Mouse (Mus musculus) hindbrain, postnatal 0 days (tissue): ENCODE results near the gene Cmip. TPM values are rescaled to one million over a fixed set of nuclear protein-coding genes. Genes with fewer than 3 reads are reported as not detected.

ENCODE experiments used
- ATAC-seq: fragments of 200-750 bp; cut with Nextera tagmentation; 2 replicates; pipeline ENCODE4 v1.8.0; 2017; ENCODE audit warnings: mild to moderate bottlenecking, moderate TSS enrichment, moderate library complexity
- DNase-seq: peaks from one replicate; pipeline ENCODE4 v3.0.0-alpha.2; 2015; ENCODE audit warnings: low spot score
- H3K27ac ChIP-seq: fragments of 300-500 bp; sonication (generic); 2 replicates; pipeline ENCODE4 v1.5.1; 2014; ENCODE audit warnings: mild to moderate bottlenecking
- H3K27me3 ChIP-seq: fragments of 300-500 bp; sonication (generic); 2 replicates; pipeline ENCODE4 v1.6.1; 2014; ENCODE audit warnings: low read length, mixed read lengths; ENCODE audit not compliant: insufficient read depth
- H3K36me3 ChIP-seq: fragments of 300-500 bp; sonication (generic); 2 replicates; pipeline ENCODE4 v1.6.1; 2014; ENCODE audit warnings: low read length, mixed read lengths; ENCODE audit not compliant: insufficient read depth
- H3K4me1 ChIP-seq: fragments of 300-500 bp; sonication (generic); 2 replicates; pipeline ENCODE4 v1.6.1; 2014; ENCODE audit warnings: antibody characterized with exemption, low read length, mixed read lengths; ENCODE audit not compliant: insufficient read depth
- H3K4me2 ChIP-seq: fragments of 300-500 bp; sonication (generic); 2 replicates; pipeline ENCODE4 v1.6.1; 2014; ENCODE audit warnings: low read depth, mild to moderate bottlenecking, low read length, moderate library complexity, mixed read lengths
- H3K4me3 ChIP-seq: fragments of 300-500 bp; sonication (generic); 2 replicates; pipeline ENCODE4 v1.5.1; 2014; ENCODE audit warnings: low read length
- H3K9ac ChIP-seq: fragments of 300-500 bp; sonication (generic); replicated peaks from 2 replicates; pipeline ENCODE4 v1.6.1; 2014; ENCODE audit warnings: mild to moderate bottlenecking, low read length, moderate library complexity, mixed read lengths
- H3K9me3 ChIP-seq: fragments of 300-500 bp; sonication (generic); 2 replicates; pipeline ENCODE4 v1.6.1; 2016; ENCODE audit warnings: low read length, mixed read lengths
- CTCF ChIP-seq: IDR thresholded peaks from 2 replicates; pipeline ENCODE4 v1.5.1; 2016; ENCODE audit warnings: antibody characterized with exemption, control low read depth, low read depth
- WGBS: fragments of 180-500 bp; shearing (Covaris S2); extraction: QIAGEN DNeasy Blood & Tissue Kit; methylation state at CpG from one replicate; pipeline ENCODE4 v1.1.7; 2014; 5-methylcytosine and 5-hydroxymethylcytosine counted together
- polyA plus RNA-seq: library from polyadenylated mRNA; unstranded; fragments of >200 nt; fragmentation: Nextera tagmentation; extraction: Ambion mirVana; gene quantifications from 2 replicates; pipeline ENCODE4 v1.2.1, GENCODE M21; 2015
- total RNA-seq: library from RNA; depleted of rRNA; stranded (reverse); fragments of >200 nt; gene quantifications from 2 replicates; pipeline ENCODE4 v1.2.3, GENCODE M21; 2014

The Cmip gene
- total and polyA plus RNA-seq, 2 experiments from 2014 or later, result 163 to 230 TPM

DNA sequence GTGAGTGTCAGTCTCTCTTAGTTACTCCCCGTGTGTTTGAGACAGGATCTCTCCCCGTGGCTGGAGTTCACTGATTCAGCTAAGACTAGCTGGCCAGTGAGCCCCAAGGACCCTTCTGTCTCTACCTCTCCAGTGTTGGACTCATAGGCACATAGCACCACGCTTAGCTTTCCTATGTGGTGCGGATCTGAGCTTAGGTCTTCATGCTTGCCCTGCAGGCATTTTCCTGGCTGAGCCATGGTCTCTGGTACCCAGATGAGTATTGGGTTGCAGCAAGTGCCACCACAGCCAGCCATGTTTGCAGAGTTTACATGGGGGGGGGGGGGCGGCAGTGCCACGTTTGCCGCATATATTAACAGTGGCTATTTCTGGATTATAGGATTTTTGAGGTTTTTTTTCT, 151.8 kb downstream of the Cmip start:
- DNase-seq (no peak), ATAC-seq (no peak)
- H3K4me2 ChIP-seq, result no peak overlapping the region
- no peak for TF ChIP-seq CTCF
- no peak overlapping the region for H3K9ac ChIP-seq
- peaks cover 7% of the 10 kb centered on the region; the same call in 1 of the 2 replicates for H3K4me1 ChIP-seq
- no peak overlapping the region for H3K27ac ChIP-seq
- H3K36me3 ChIP-seq, result no peaks in the 10 kb centered on the region
- no peaks in the 10 kb centered on the region for H3K27me3 ChIP-seq
- 76% methylated on average over 7 of the region's 7 CpGs for whole genome bisulfite sequencing
- H3K4me3 ChIP-seq, result no peak overlapping the region
- H3K9me3 ChIP-seq, result no peaks in the 10 kb centered on the region

DNA sequence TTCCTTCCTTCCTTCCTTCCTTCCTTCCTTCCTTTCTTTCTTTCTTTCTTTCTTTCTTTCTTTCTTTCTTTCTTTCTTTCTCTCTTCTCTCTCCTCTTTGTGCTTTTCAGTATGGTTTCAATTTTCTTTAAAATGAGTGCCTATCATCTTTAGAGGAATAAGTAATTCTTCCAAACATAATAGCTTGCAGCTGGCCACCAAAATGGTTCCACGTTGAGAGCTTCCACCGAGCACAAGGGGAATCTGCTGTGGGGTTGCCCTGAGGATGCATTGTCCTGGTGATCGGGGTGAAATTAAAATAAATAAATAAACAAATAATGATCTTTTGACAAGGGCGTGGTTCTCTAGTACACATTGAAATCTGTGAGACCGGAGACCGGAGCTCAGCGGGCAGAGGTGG, 152.2 kb downstream of the Cmip start:
- ATAC-seq (no peak), DNase-seq (no peak)
- H3K9me3 ChIP-seq, result no peaks in the 10 kb centered on the region
- no peaks in the 10 kb centered on the region for H3K27me3 ChIP-seq
- H3K9ac ChIP-seq, result no peak overlapping the region
- H3K27ac ChIP-seq, result no peak overlapping the region
- TF ChIP-seq CTCF, result no peak
- H3K4me1 ChIP-seq, result peaks cover 2% of the 10 kb centered on the region; the same call in 1 of the 2 replicates
- H3K4me2 ChIP-seq, result no peak overlapping the region
- WGBS, result 72% methylated on average over 7 of the region's 7 CpGs
- no peak overlapping the region for H3K4me3 ChIP-seq
- no peaks in the 10 kb centered on the region for H3K36me3 ChIP-seq

DNA sequence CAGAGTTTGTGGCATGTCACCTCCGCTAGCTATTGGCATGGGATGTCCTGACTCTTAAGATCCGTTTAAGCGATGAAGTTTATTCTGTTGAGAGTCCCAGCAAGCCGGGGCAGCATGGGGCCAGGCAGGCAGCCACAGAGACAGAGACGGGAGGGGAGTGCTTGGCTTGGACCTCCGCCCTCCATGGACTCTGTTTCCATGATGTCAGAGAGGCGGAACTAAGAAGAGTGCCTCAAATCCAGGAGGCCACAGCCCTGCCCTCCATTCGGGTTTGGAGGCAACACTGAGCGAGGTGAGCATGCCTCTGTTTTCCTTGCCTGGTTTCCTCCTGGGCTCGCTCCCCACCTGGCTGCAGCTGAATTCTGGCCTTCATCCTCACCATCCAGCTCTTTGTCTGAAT, 153.5 kb downstream of the Cmip start:
- Histone ChIP-seq H3K4me1 (no peaks in the 10 kb centered on the region), H3K36me3 (no peaks in the 10 kb centered on the region), H3K27ac (no peak overlapping the region), H3K27me3 (no peaks in the 10 kb centered on the region), H3K9ac (no peak overlapping the region), H3K9me3 (no peaks in the 10 kb centered on the region), H3K4me2 (no peak overlapping the region), H3K4me3 (no peak overlapping the region)
- ATAC-seq (no peak), DNase-seq (peak; percentile 35)
- no peak for TF ChIP-seq CTCF
- WGBS, result 60% methylated on average over 10 of the region's 10 CpGs

DNA sequence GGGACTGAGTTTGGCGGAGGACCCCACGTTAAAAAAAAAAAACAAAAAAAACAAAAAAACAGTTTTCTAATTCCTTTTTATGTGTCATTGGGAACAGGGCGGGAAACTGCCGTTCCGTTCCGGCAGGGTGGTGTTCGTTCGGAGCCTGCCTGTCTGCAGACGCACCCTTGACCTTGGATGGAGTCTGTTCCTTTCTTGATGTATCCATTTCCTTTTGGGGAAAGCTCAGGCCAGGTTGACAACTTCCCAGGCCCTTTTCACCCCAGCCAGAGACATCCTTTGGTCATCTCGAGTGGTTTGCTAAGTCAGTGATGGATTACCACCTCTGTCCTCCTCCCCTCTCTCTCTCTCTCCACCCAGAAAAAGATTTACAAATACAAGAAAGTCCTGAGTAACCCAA, 154.0 kb downstream of the Cmip start:
- no peak overlapping the region for H3K27ac ChIP-seq
- DNase-seq (no peak), ATAC-seq (no peak)
- H3K27me3 ChIP-seq, result no peaks in the 10 kb centered on the region
- H3K4me1 ChIP-seq, result no peaks in the 10 kb centered on the region
- H3K9me3 ChIP-seq, result no peaks in the 10 kb centered on the region
- H3K4me2 ChIP-seq, result no peak overlapping the region
- 71% methylated on average over 10 of the region's 10 CpGs for WGBS
- no peak overlapping the region for H3K4me3 ChIP-seq
- no peak overlapping the region for H3K9ac ChIP-seq
- H3K36me3 ChIP-seq, result 0 out of 2 replicates have a peak, but pooled peaks cover 3% of the 10 kb centered on the region
- TF ChIP-seq CTCF, result no peak

DNA sequence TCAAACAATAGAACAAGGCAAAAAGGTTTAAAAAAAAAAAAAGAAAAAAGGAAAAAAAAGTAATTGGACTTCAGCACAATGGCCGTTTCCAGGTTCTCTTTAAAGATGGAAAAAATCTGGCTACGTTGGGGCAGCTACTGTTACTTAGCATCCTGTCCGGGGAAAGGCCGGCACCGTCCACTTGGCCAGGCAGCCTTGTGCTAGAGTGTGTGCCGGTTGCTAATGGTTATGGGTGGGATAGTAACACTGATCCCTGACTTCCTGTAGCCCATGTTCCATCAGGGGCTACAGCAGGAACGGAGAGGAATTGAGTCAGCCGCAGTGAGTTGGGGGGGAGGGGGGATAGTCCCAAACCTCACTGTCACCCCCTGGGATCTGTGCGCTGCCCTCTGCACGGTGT, 155.4 kb downstream of the Cmip start:
- no peaks in the 10 kb centered on the region for H3K27me3 ChIP-seq

DNA sequence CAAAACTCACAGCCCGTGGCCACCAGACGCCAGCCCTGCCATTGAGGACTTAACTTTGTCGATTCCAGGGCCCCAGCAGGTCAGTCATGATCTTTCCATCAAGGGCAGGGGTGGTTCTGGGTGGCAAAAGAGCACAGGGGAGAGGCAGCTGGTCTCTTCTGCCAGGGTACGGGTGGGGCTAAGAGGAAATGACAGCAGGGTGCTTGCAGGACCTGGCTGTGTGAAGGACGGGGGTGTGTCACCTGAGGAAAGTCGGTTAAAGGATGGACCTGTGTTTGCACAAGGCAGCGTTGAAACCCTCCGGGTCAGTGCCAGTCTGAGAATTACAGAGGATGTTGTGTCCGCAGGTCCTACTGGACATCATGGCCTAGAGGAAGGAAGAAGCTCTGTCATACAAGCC, 161.0 kb downstream of the Cmip start:
- H3K36me3 ChIP-seq, result 0 out of 2 replicates have a peak, but pooled peaks cover 3% of the 10 kb centered on the region
- no peak for ATAC-seq
- H3K27ac ChIP-seq, result no peak overlapping the region
- no peaks in the 10 kb centered on the region for H3K27me3 ChIP-seq
- no peak overlapping the region for H3K9ac ChIP-seq
- peaks cover 8% of the 10 kb centered on the region; the same call in 1 of the 2 replicates for H3K4me1 ChIP-seq
- TF ChIP-seq CTCF, result no peak
- DNase-seq, result no peak
- no peak overlapping the region for H3K4me2 ChIP-seq
- H3K9me3 ChIP-seq, result no peaks in the 10 kb centered on the region
- WGBS, result 93% methylated on average over 9 of the region's 9 CpGs
- H3K4me3 ChIP-seq, result no peak overlapping the region

More for the DNA sequence above, 155.4 kb downstream of the Cmip start:
- WGBS, result 76% methylated on average over 10 of the region's 10 CpGs
- Histone ChIP-seq H3K4me1 (no peaks in the 10 kb centered on the region), H3K9ac (no peak overlapping the region), H3K36me3 (0 out of 2 replicates have a peak, but pooled peaks cover 3% of the 10 kb centered on the region), H3K4me3 (no peak overlapping the region), H3K9me3 (no peaks in the 10 kb centered on the region), H3K4me2 (no peak overlapping the region), H3K27ac (no peak overlapping the region)
- DNase-seq (no peak), ATAC-seq (no peak)
- TF ChIP-seq CTCF, result no peak

- peaks cover 12% of the 10 kb centered on the region; the same call in 1 of the 2 replicates for H3K36me3 ChIP-seq
- no peak overlapping the region for H3K9ac ChIP-seq
- ATAC-seq (no peak), DNase-seq (no peak)
- no peak for TF ChIP-seq CTCF
- H3K27me3 ChIP-seq, result no peaks in the 10 kb centered on the region
- no peak overlapping the region for H3K4me2 ChIP-seq
- no peak overlapping the region for H3K4me3 ChIP-seq
- peaks cover 8% of the 10 kb centered on the region; the same call in 1 of the 2 replicates for H3K4me1 ChIP-seq
- 86% methylated on average over 17 of the region's 17 CpGs for WGBS
- no peaks in the 10 kb centered on the region for H3K9me3 ChIP-seq
- no peak overlapping the region for H3K27ac ChIP-seq
Measured at GRCm38 (mm10) chr8:117420841-117421534, 164.1 kb downstream of the Cmip start.
